Mouse (Mus musculus) heart, embryonic 12.5 days (tissue): ENCODE measurements around the gene Fam114a2. TPM values are rescaled to one million over a fixed set of nuclear protein-coding genes. Genes with fewer than 3 reads are reported as not detected.
A peak's percentile ranks its signal among the peaks of the same experiment; 100 is the strongest.

Experiments used
- ATAC-seq: fragments of 200-750 bp; cut with Nextera tagmentation; 2 replicates; pipeline ENCODE4 v1.8.0; 2017; ENCODE audit warnings: moderate TSS enrichment, moderate library complexity; ENCODE audit not compliant: insufficient number of reproducible peaks, low FRiP score
- H3K27ac ChIP-seq: fragments of 300-500 bp; sonication (generic); 2 replicates; pipeline ENCODE4 v1.5.1; 2016; ENCODE audit warnings: mild to moderate bottlenecking, moderate library complexity; ENCODE audit not compliant: poor library complexity, severe bottlenecking
- H3K27me3 ChIP-seq: fragments of 300-500 bp; sonication (generic); replicated peaks from 2 replicates; pipeline ENCODE4 v1.6.1; 2016; ENCODE audit warnings: mild to moderate bottlenecking, moderate library complexity
- H3K36me3 ChIP-seq: fragments of 300-500 bp; sonication (generic); 2 replicates; pipeline ENCODE4 v1.6.1; 2016; ENCODE audit warnings: mild to moderate bottlenecking, moderate library complexity
- H3K4me1 ChIP-seq: fragments of 300-500 bp; sonication (generic); replicated peaks from 2 replicates; pipeline ENCODE4 v1.6.1; 2016; ENCODE audit warnings: mild to moderate bottlenecking
- H3K4me2 ChIP-seq: fragments of 300-500 bp; sonication (generic); 2 replicates; pipeline ENCODE4 v1.6.1; 2016; ENCODE audit warnings: mild to moderate bottlenecking, moderate library complexity
- H3K4me3 ChIP-seq: fragments of 300-500 bp; sonication (generic); 2 replicates; pipeline ENCODE4 v1.5.1; 2016; ENCODE audit warnings: mild to moderate bottlenecking
- H3K9ac ChIP-seq: fragments of 300-500 bp; sonication (generic); 2 replicates; pipeline ENCODE4 v1.6.1; 2016; ENCODE audit warnings: mild to moderate bottlenecking, moderate library complexity
- H3K9me3 ChIP-seq: fragments of 300-500 bp; sonication (generic); replicated peaks from 2 replicates; pipeline ENCODE4 v1.6.1; 2016; ENCODE audit warnings: mild to moderate bottlenecking, moderate library complexity
- WGBS: fragments of 180-500 bp; shearing (Covaris S2); methylation state at CpG from one replicate; pipeline ENCODE4 v1.1.7; 2016; 5-methylcytosine and 5-hydroxymethylcytosine counted together
- polyA plus RNA-seq: library from polyadenylated mRNA; unstranded; fragments of >200 nt; fragmentation: Nextera tagmentation; extraction: Ambion mirVana; gene quantifications from 2 replicates; pipeline ENCODE4 v1.2.1, GENCODE M21; 2016

Fam114a2 gene
- polyA plus RNA-seq, 1 experiment from 2014 or later: 69.4 TPM

- Histone ChIP-seq H3K9ac (no peak overlapping the region), H3K4me1 (peaks cover under 1% of the 10 kb centered on the region), H3K4me2 (no peak overlapping the region), H3K27me3 (no peaks in the 10 kb centered on the region), H3K36me3 (no peaks in the 10 kb centered on the region), H3K27ac (no peak overlapping the region), H3K9me3 (peaks cover 6% of the 10 kb centered on the region; the same call in 1 of the 2 replicates), H3K4me3 (no peak overlapping the region)
- whole genome bisulfite sequencing: 68% methylated on average over 5 of the region's 5 CpGs
- no peak for ATAC-seq
Measured at GRCm38 (mm10) chr11:57539841-57540418, 21.5 kb upstream of the Fam114a2 start.

- peaks cover 23% of the 10 kb centered on the region for H3K36me3 ChIP-seq
- 0 out of 2 replicates have a peak, but pooled peaks cover 6% of the 10 kb centered on the region for H3K9me3 ChIP-seq
- no peak overlapping the region for H3K4me2 ChIP-seq
- 93% methylated on average over 5 of the region's 5 CpGs for WGBS
- peaks cover 5% of the 10 kb centered on the region for H3K4me1 ChIP-seq
- H3K27ac ChIP-seq: no peak overlapping the region
- no peak overlapping the region for H3K4me3 ChIP-seq
- ATAC-seq: no peak
- H3K9ac ChIP-seq: no peak overlapping the region
- no peaks in the 10 kb centered on the region for H3K27me3 ChIP-seq
Measured at GRCm38 (mm10) chr11:57535912-57536311, 17.5 kb upstream of the Fam114a2 start.

GRCm38 (mm10) chr11:57532306-57532705 lies 13.9 kb upstream of the Fam114a2 start:
- no peak for ATAC-seq
- Histone ChIP-seq H3K4me2 (no peak overlapping the region), H3K36me3 (peaks cover 50% of the 10 kb centered on the region), H3K9ac (no peak overlapping the region), H3K4me1 (peaks cover 5% of the 10 kb centered on the region), H3K27ac (no peak overlapping the region), H3K4me3 (no peak overlapping the region), H3K9me3 (no peaks in the 10 kb centered on the region), H3K27me3 (no peaks in the 10 kb centered on the region)
- 86% methylated on average over 4 of the region's 4 CpGs for WGBS

GRCm38 (mm10) chr11:57531300-57531950 lies 13.0 kb upstream of the Fam114a2 start:
- Histone ChIP-seq H3K4me2 (no peak overlapping the region), H3K27ac (no peak overlapping the region), H3K9ac (no peak overlapping the region), H3K4me3 (no peak overlapping the region), H3K9me3 (no peaks in the 10 kb centered on the region), H3K4me1 (peaks cover 5% of the 10 kb centered on the region), H3K36me3 (peaks cover 50% of the 10 kb centered on the region), H3K27me3 (no peaks in the 10 kb centered on the region)
- ATAC-seq: peak; percentile 64
- WGBS: 58% methylated on average over 11 of the region's 11 CpGs

DNA sequence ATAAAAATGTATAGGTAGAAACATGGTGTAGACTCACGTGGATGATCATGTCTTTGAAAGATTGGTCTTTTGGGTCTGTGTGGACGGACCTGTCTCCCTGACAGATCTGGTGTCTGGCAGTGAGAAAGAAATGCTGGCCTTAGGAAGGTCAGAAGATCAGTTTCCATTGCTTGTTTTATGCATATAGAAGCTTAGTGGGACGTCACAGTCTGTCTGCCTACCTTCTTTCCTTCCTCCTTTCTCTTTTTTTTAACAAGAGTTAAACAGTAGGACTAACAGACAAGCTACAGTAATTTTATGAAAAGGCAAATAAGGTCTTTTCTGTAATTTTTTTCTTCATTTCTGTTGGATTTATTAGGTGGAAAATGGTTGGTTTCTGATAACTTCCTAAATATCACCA lies 10.7 kb upstream of the Fam114a2 start:
- Histone ChIP-seq H3K27me3 (no peaks in the 10 kb centered on the region), H3K4me2 (no peak overlapping the region), H3K4me1 (peaks cover 13% of the 10 kb centered on the region), H3K9ac (no peak overlapping the region), H3K9me3 (no peaks in the 10 kb centered on the region), H3K36me3 (peaks cover 50% of the 10 kb centered on the region), H3K27ac (no peak overlapping the region), H3K4me3 (no peak overlapping the region)
- ATAC-seq: no peak
- whole genome bisulfite sequencing: 85% methylated on average over 3 of the region's 3 CpGs

DNA sequence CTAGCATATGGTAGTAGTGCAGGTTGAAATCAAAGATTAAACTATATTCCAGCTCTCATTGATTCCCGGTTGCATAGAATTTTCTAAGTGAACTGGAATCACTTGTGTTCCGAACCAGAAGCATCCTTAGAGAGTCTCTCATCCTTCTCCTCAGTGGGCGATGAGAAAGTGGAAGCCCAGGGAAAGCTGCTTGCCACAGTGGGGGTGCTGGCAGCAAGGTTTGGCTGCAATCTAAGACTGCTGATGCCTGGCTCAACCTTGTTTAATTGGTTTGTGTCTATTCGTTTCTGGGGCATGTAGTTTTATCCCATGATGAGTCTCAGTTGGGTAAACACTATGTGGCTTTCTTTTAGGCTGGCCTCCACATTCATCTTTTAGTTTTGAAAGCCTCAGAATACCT lies 9.1 kb upstream of the Fam114a2 start:
- H3K4me2 ChIP-seq: no peak overlapping the region
- H3K9me3 ChIP-seq: no peaks in the 10 kb centered on the region
- WGBS: 82% methylated on average over 4 of the region's 4 CpGs
- no peaks in the 10 kb centered on the region for H3K27me3 ChIP-seq
- H3K36me3 ChIP-seq: peaks cover 38% of the 10 kb centered on the region
- peaks cover 18% of the 10 kb centered on the region for H3K4me1 ChIP-seq
- no peak for ATAC-seq
- no peak overlapping the region for H3K9ac ChIP-seq
- no peak overlapping the region for H3K27ac ChIP-seq
- no peak overlapping the region for H3K4me3 ChIP-seq

DNA sequence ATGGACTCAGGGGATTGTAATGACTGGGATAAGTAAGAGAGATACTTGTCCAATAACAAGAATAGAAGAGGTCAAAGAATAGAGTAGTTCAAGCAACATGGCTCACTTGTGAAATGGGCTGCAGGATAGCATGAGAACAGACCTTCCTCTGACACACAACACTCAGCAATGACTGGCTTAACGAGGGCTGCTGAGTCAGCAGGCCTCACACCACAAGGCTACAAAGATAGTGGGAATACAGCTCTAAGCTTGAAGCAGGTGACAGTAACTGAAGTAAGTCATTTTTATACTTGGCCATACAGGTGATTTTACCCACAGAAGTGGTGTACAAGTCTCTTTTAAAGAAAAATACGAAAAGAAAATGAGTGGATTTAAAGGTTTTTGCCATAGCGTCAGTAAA lies 7.5 kb upstream of the Fam114a2 start:
- H3K27me3 ChIP-seq: no peaks in the 10 kb centered on the region
- H3K27ac ChIP-seq: no peak overlapping the region
- H3K4me3 ChIP-seq: no peak overlapping the region
- H3K9me3 ChIP-seq: no peaks in the 10 kb centered on the region
- 79% methylated on average over 3 of the region's 3 CpGs for WGBS
- peaks cover 40% of the 10 kb centered on the region for H3K36me3 ChIP-seq
- peaks cover 21% of the 10 kb centered on the region for H3K4me1 ChIP-seq
- H3K4me2 ChIP-seq: no peak overlapping the region
- ATAC-seq: no peak
- no peak overlapping the region for H3K9ac ChIP-seq

- H3K27ac ChIP-seq: peak overlapping the region; percentile 54; the same call in 1 of the 2 replicates
- no peak overlapping the region for H3K9ac ChIP-seq
Measured at GRCm38 (mm10) chr11:57524597-57524996, 6.2 kb upstream of the Fam114a2 start.

GRCm38 (mm10) chr11:57523418-57523817 lies 5.0 kb upstream of the Fam114a2 start:
- WGBS: 87% methylated on average over 3 of the region's 3 CpGs
- no peak overlapping the region for H3K4me2 ChIP-seq
- no peaks in the 10 kb centered on the region for H3K27me3 ChIP-seq
- H3K4me3 ChIP-seq: no peak overlapping the region
- H3K4me1 ChIP-seq: peaks cover 25% of the 10 kb centered on the region
- H3K9ac ChIP-seq: no peak overlapping the region
- no peak overlapping the region for H3K27ac ChIP-seq
- peaks cover 27% of the 10 kb centered on the region for H3K36me3 ChIP-seq
- ATAC-seq: no peak
- no peaks in the 10 kb centered on the region for H3K9me3 ChIP-seq

More at GRCm38 (mm10) chr11:57524597-57524996, 6.2 kb upstream of the Fam114a2 start:
- H3K4me2 ChIP-seq: no peak overlapping the region
- no peaks in the 10 kb centered on the region for H3K9me3 ChIP-seq
- H3K36me3 ChIP-seq: peaks cover 34% of the 10 kb centered on the region
- H3K27me3 ChIP-seq: no peaks in the 10 kb centered on the region
- H3K4me1 ChIP-seq: peaks cover 21% of the 10 kb centered on the region
- no peak overlapping the region for H3K4me3 ChIP-seq
- 0 out of 2 replicates have a peak, but pooled peaks have one; percentile 36 for ATAC-seq

DNA sequence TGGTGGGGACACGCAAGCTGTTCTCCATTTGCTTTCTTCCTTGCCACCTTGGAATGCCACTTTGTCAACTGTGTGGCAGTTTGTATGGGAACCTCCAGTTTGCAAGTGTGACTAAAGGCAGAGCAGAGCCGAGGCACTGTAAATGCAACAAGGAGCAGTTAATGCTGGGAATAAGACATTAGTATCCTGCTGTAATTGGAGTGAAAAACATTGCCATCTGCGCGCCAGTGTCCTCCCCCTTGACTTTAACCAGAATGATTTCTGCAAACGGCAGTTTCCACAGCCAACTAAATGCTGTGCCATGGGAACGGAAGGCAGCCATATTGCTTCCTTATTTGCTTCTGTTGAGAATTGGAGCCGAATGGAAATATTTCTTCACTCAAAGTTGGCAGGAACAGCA lies 3.6 kb upstream of the Fam114a2 start:
- WGBS: 88% methylated on average over 7 of the region's 7 CpGs
- H3K27me3 ChIP-seq: no peaks in the 10 kb centered on the region
- no peak overlapping the region for H3K4me3 ChIP-seq
- peaks cover 18% of the 10 kb centered on the region; the same call in 1 of the 2 replicates for H3K36me3 ChIP-seq
- no peaks in the 10 kb centered on the region for H3K9me3 ChIP-seq
- no peak overlapping the region for H3K4me2 ChIP-seq
- no peak overlapping the region for H3K27ac ChIP-seq
- no peak overlapping the region for H3K9ac ChIP-seq
- ATAC-seq: no peak
- H3K4me1 ChIP-seq: peaks cover 29% of the 10 kb centered on the region

GRCm38 (mm10) chr11:57521206-57521605 lies 2.8 kb upstream of the Fam114a2 start:
- Histone ChIP-seq H3K9ac (no peak overlapping the region), H3K4me3 (no peak overlapping the region), H3K4me1 (peaks cover 32% of the 10 kb centered on the region), H3K27ac (no peak overlapping the region), H3K27me3 (no peaks in the 10 kb centered on the region), H3K9me3 (no peaks in the 10 kb centered on the region), H3K36me3 (peaks cover 18% of the 10 kb centered on the region; the same call in 1 of the 2 replicates), H3K4me2 (no peak overlapping the region)
- WGBS: 92% methylated on average over 3 of the region's 3 CpGs
- ATAC-seq: no peak
